Mouse (Mus musculus) MEL (cell line): ENCODE results near the gene Mettl23. TPM values are rescaled to one million over a fixed set of nuclear protein-coding genes. Genes with fewer than 3 reads are reported as not detected.

ENCODE experiments used
- DNase-seq: peaks from one replicate; pipeline ENCODE4 v3.0.0; 2011; ENCODE audit warnings: low read depth, low spot score
- H3K27ac ChIP-seq: 2 replicates; pipeline ENCODE4 v1.5.1; 2012; ENCODE audit warnings: low read depth, mild to moderate bottlenecking, control low read depth, low read length, moderate library complexity; ENCODE audit not compliant: control insufficient read depth
- H3K27me3 ChIP-seq, 2 experiments: fragments of 150-350 bp in 1 of 2; sonication (generic) in 1 of 2; 2 replicates each; pipeline ENCODE4 v1.6.1; 2012; ENCODE audit warnings: low read length in 2 of 2, mild to moderate bottlenecking in 2 of 2, improper control_type of control experiment in 1 of 2, moderate library complexity in 1 of 2; ENCODE audit not compliant: insufficient read depth in 2 of 2, control insufficient read depth in 1 of 2
- H3K36me3 ChIP-seq, 2 experiments: 2 replicates each; pipeline ENCODE4 v1.6.1; 2012 to 2014; ENCODE audit warnings: low read length in 2 of 2, improper control_type of control experiment in 1 of 2, inconsistent platforms in 1 of 2, mild to moderate bottlenecking in 1 of 2; ENCODE audit not compliant: insufficient read depth in 2 of 2, control insufficient read depth in 1 of 2
- H3K4me1 ChIP-seq, 2 experiments: fragments of 150-350 bp in 1 of 2; sonication (generic) in 1 of 2; 2 replicates each; pipeline ENCODE4 v1.6.1; 2012; ENCODE audit warnings: low read length in 2 of 2, improper control_type of control experiment in 1 of 2, mild to moderate bottlenecking in 1 of 2; ENCODE audit not compliant: insufficient read depth in 2 of 2, control insufficient read depth in 1 of 2
- H3K4me3 ChIP-seq, 2 experiments: fragments of 150-350 bp in 1 of 2; sonication (generic) in 1 of 2; 2 replicates each; pipeline ENCODE4 v1.5.1; 2012; ENCODE audit warnings: low read depth in 2 of 2, low read length in 2 of 2, mild to moderate bottlenecking in 2 of 2, moderate library complexity in 2 of 2, control low read depth in 1 of 2, improper control_type of control experiment in 1 of 2; ENCODE audit not compliant: control insufficient read depth in 1 of 2, insufficient read depth in 1 of 2
- H3K79me2 ChIP-seq: 2 replicates; pipeline ENCODE4 v1.6.1; 2012; ENCODE audit warnings: mild to moderate bottlenecking, low read length, moderate library complexity; ENCODE audit not compliant: control insufficient read depth, poor library complexity, insufficient read depth
- H3K9ac ChIP-seq: 2 replicates; pipeline ENCODE4 v1.6.1; 2012; ENCODE audit warnings: low read depth, mild to moderate bottlenecking, control low read depth, low read length, moderate library complexity; ENCODE audit not compliant: control insufficient read depth, poor library complexity, severe bottlenecking
- H3K9me3 ChIP-seq: fragments of 150-350 bp; sonication (generic); replicated peaks from 2 replicates; pipeline ENCODE4 v1.6.1; 2012; ENCODE audit warnings: mild to moderate bottlenecking, low read length, improper control_type of control experiment, moderate library complexity; ENCODE audit not compliant: insufficient read depth
- BHLHE40 ChIP-seq: IDR thresholded peaks from 2 replicates; pipeline ENCODE4 v1.6.1; 2012; ENCODE audit warnings: low read depth, mild to moderate bottlenecking, inconsistent platforms, low read length, improper control_type of control experiment, borderline replicate concordance
- CHD1 ChIP-seq: IDR thresholded peaks from 2 replicates; pipeline ENCODE4 v1.6.1; 2012; ENCODE audit warnings: low read depth, mild to moderate bottlenecking, inconsistent platforms, low read length, improper control_type of control experiment
- EP300 ChIP-seq, 2 experiments: IDR thresholded peaks; 2 replicates each; pipeline ENCODE4 v1.6.1; 2011; ENCODE audit warnings: improper control_type of control experiment in 2 of 2, low read length in 2 of 2, low read depth in 1 of 2, mild to moderate bottlenecking in 1 of 2
- GABPA ChIP-seq: IDR thresholded peaks from 2 replicates; pipeline ENCODE4 v1.6.1; 2012; ENCODE audit warnings: low read depth, mild to moderate bottlenecking, inconsistent platforms, low read length, improper control_type of control experiment, moderate library complexity
- GATA1 ChIP-seq: IDR thresholded peaks from 2 replicates; pipeline ENCODE4 v1.6.1; 2011; ENCODE audit warnings: low read depth, low read length, improper control_type of control experiment
- JUND ChIP-seq: IDR thresholded peaks from 2 replicates; pipeline ENCODE4 v1.6.1; 2011; ENCODE audit warnings: low read depth, mild to moderate bottlenecking, improper control_type of control experiment, low read length
- KAT2A ChIP-seq: conservative IDR thresholded peaks from 2 replicates; pipeline ENCODE4 v1.6.1; 2012; ENCODE audit warnings: low read depth, low read length, improper control_type of control experiment, inconsistent platforms
- MAFK ChIP-seq: IDR thresholded peaks from 2 replicates; pipeline ENCODE4 v1.6.1; 2011; ENCODE audit warnings: low read depth, mild to moderate bottlenecking, low read length, improper control_type of control experiment, borderline replicate concordance
- MAX ChIP-seq: IDR thresholded peaks from 2 replicates; pipeline ENCODE4 v1.6.1; 2011; ENCODE audit warnings: low read length, improper control_type of control experiment
- MEF2A ChIP-seq: IDR thresholded peaks from 2 replicates; pipeline ENCODE4 v1.6.1; 2014; ENCODE audit warnings: low read depth, mild to moderate bottlenecking, inconsistent platforms, low read length, improper control_type of control experiment; ENCODE audit not compliant: poor library complexity, insufficient replicate concordance, severe bottlenecking; ENCODE audit errors: extremely low read depth
- MYB ChIP-seq: IDR thresholded peaks from 2 replicates; pipeline ENCODE4 v1.6.1; 2011; ENCODE audit warnings: mild to moderate bottlenecking, low read depth, low read length, improper control_type of control experiment
- NELFE ChIP-seq: IDR thresholded peaks from 2 replicates; pipeline ENCODE4 v1.6.1; 2011; ENCODE audit warnings: low read depth, low read length, improper control_type of control experiment
- NRF1 ChIP-seq: IDR thresholded peaks from 2 replicates; pipeline ENCODE4 v1.6.1; 2014; ENCODE audit warnings: low read depth, mild to moderate bottlenecking, inconsistent platforms, low read length, improper control_type of control experiment, moderate library complexity; ENCODE audit not compliant: poor library complexity, insufficient read depth, severe bottlenecking
- POLR2A ChIP-seq, 2 experiments: IDR thresholded peaks; 2 replicates each; pipeline ENCODE4 v1.6.1; 2011 to 2012; ENCODE audit warnings: low read length in 2 of 2, mild to moderate bottlenecking in 2 of 2, control low read depth in 1 of 2, improper control_type of control experiment in 1 of 2, low read depth in 1 of 2, moderate library complexity in 1 of 2; ENCODE audit not compliant: control insufficient read depth in 1 of 2, insufficient read depth in 1 of 2, poor library complexity in 1 of 2
- POLR2AphosphoS2 ChIP-seq: IDR thresholded peaks from 2 replicates; pipeline ENCODE4 v1.6.1; 2011; ENCODE audit warnings: low read length, improper control_type of control experiment
- POLR2AphosphoS5 ChIP-seq: IDR thresholded peaks from 2 replicates; pipeline ENCODE4 v1.6.1; 2012; ENCODE audit warnings: low read depth, borderline replicate concordance, mild to moderate bottlenecking, inconsistent platforms, low read length, moderate library complexity, mixed read lengths
- RAD21 ChIP-seq: IDR thresholded peaks from 2 replicates; pipeline ENCODE4 v1.6.1; 2011; ENCODE audit warnings: mild to moderate bottlenecking, low read depth, low read length, improper control_type of control experiment
- RCOR1 ChIP-seq: IDR thresholded peaks from 2 replicates; pipeline ENCODE4 v1.6.1; 2012; ENCODE audit warnings: low read depth, mild to moderate bottlenecking, inconsistent platforms, low read length, improper control_type of control experiment
- SIN3A ChIP-seq: IDR thresholded peaks from 2 replicates; pipeline ENCODE4 v1.6.1; 2012; ENCODE audit warnings: low read length, improper control_type of control experiment, inconsistent platforms
- TBP ChIP-seq: IDR thresholded peaks from 2 replicates; pipeline ENCODE4 v1.8.0; 2011; ENCODE audit warnings: low read depth, low read length, improper control_type of control experiment
- USF2 ChIP-seq, 2 experiments: IDR thresholded peaks; 2 replicates each; pipeline ENCODE4 v1.6.1; 2011 to 2012; ENCODE audit warnings: improper control_type of control experiment in 2 of 2, low read length in 2 of 2, borderline replicate concordance in 1 of 2, inconsistent platforms in 1 of 2, low read depth in 1 of 2, mild to moderate bottlenecking in 1 of 2; ENCODE audit not compliant: insufficient read depth in 1 of 2
- ZKSCAN1 ChIP-seq: IDR thresholded peaks from 2 replicates; pipeline ENCODE4 v1.6.1; 2012; ENCODE audit warnings: low read depth, mild to moderate bottlenecking, inconsistent platforms, low read length, improper control_type of control experiment, moderate library complexity
- ZMIZ1 ChIP-seq: IDR thresholded peaks from 2 replicates; pipeline ENCODE4 v1.6.1; 2012; ENCODE audit warnings: low read depth, mild to moderate bottlenecking, inconsistent platforms, low read length, improper control_type of control experiment, moderate library complexity
- ZNF384 ChIP-seq: IDR thresholded peaks from 2 replicates; pipeline ENCODE4 v1.6.1; 2012; ENCODE audit warnings: low read depth, mild to moderate bottlenecking, inconsistent platforms, low read length, improper control_type of control experiment
- polyA plus RNA-seq, 2 experiments: library from polyadenylated mRNA; stranded (reverse) in 1 of 2; unstranded in 1 of 2; fragments of >175 nt in 1 of 2; fragments of >200 nt in 1 of 2; gene quantifications; 2 replicates each; pipeline versions ENCODE4 v1.2.1 to v1.2.4; 2012; ENCODE audit warnings: low replicate concordance in 2 of 2, low read depth in 1 of 2; ENCODE audit not compliant: insufficient read length in 2 of 2, insufficient read depth in 1 of 2, missing spikeins in 1 of 2
- total RNA-seq: library from RNA; depleted of rRNA; stranded (reverse); fragments of 300-350 nt; gene quantifications from 2 replicates; pipeline ENCODE4 v1.2.3, GENCODE M21; 2012

The Mettl23 gene
- total and polyA plus RNA-seq, 3 experiments: 58.5 to 69.9 TPM; not detected in 1

- no peak for TF ChIP-seq NRF1
These were observed 3.6 kb downstream of the Mettl23 start (continued) for GRCm38 (mm10) chr11:116846593-116847181.

DNA sequence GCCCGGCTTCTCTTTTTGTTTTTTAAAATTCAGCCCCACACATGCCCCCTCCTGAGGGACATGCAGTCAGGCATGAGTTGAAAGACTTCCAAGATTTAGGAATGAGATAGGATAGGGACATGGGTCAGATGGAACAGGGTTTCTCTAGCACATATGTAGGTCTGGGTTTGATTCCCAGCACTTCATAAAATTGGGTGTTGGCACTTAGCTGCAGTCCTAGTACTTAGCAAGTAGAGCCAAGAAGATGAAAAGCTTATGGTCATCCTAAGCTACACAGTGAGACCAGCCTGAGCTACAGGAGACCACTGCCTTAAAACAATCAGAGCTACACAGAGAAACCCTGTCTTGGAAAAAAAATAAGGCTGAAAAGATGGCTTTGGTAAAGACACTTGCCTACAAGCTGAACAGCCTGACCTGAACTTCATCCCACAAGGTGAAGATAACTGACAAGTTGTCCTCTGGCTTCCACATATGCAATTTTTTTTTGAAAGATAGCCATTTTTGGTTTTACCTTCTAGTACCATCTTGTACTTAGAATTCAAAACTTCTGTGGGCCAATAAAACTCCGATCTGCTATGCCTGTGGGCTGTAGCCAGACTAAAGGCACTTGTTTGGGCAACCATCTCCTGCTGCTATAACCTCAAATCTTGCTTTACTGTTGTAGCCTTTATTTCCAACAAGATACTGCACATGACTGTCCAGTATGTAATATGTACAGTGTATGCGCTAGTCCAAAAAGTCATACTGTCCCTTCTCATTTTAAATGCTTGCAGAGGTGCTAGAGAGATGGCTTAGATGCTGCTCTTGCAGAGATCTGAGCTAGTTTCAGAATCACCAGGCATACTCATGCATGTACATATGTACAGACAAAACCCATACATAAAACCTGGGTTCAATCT lies 4.4 kb downstream of the Mettl23 start:
- peaks cover 21 to 47% of the 10 kb centered on the region in 2 experiments for H3K36me3 ChIP-seq

DNA sequence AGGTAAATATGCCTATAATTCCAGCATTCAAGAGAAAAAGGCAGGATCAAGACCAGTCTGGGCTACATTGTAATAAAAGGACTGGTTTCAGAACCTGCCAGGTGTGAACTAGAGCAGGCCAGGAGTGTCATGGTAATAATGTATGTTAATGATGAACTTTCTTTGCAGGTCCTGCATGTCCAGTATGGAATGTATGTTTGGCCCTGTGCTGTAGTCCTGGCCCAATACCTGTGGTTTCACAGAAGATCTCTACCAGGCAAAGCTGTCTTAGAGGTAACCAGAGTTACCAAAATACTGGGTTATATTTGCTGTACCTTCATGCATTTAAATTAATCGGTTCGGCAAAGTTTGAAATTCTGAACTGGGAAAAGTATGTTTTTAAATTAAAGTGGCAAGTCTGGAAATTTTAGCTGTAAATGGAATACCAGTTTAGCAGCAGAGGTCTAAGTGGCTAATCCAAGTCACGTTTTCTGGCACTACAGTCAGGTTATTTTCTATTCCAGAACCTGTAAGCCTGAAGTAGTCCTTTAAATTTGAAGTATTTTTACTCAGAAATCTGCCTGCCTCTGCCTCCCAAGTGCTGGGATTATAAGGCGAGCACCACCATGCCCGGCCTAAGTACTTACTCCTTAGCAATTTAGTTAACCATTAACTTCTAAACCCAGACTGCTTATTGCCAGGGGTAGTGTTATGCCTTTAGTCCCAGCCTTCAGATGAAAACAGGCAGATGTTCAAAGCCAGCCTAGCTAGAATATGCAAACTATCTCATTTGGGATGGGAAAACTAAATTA lies 5.2 kb downstream of the Mettl23 start:
- Histone ChIP-seq H3K9me3 (no peaks in the 10 kb centered on the region), H3K9ac (0 out of 2 replicates have a peak overlapping the region, but pooled peaks have one; percentile 0), H3K36me3 (peaks cover 21 to 47% of the 10 kb centered on the region in 2 experiments), H3K79me2 (peaks cover 63% of the 10 kb centered on the region), H3K4me1 (peaks cover 5 to 13% of the 10 kb centered on the region in 2 experiments; a peak in 3 of 4 replicates), H3K27me3 (no peaks in the 10 kb centered on the region), H3K27ac (no peak overlapping the region), H3K4me3 (no peak overlapping the region)
- peak; percentile 66 for DNase-seq
- TF ChIP-seq ZNF384 (no peak), POLR2AphosphoS2 (peak; percentile 77), KAT2A (no peak), EP300 (IDR thresholded peaks at IDR 0.05; ENCODE audit: low read depth in 1 of 2, low read length in 2 of 2) (0 out of 4 replicates have a peak, but pooled peaks of 1 of the 2 experiments have one; percentile 10), MAX (no peak), USF2 (IDR thresholded peaks at IDR 0.05; ENCODE audit: borderline replicate concordance in 1 of 2, insufficient read depth in 1 of 2, low read depth in 1 of 2, low read length in 2 of 2) (no peak), TBP (no peak), JUND (0 out of 2 replicates have a peak, but pooled peaks have one; percentile 48), ZKSCAN1 (peak; percentile 47; the same call in 1 of the 2 replicates), MEF2A (no peak), MYB (peak; percentile 37; the same call in 1 of the 2 replicates), SIN3A (peak; percentile 60; the same call in 1 of the 2 replicates), RAD21 (no peak), GATA1 (no peak), GABPA (no peak), NELFE (peak; percentile 34; the same call in 1 of the 2 replicates)

More for the DNA sequence above, 4.4 kb downstream of the Mettl23 start:
- H3K4me3 ChIP-seq: no peak overlapping the region
- peak; percentile 72 for DNase-seq
- no peaks in the 10 kb centered on the region for H3K27me3 ChIP-seq
- TF ChIP-seq EP300 (IDR thresholded peaks at IDR 0.05; ENCODE audit: low read depth in 1 of 2, low read length in 2 of 2) (0 out of 4 replicates have a peak, but pooled peaks of 1 of the 2 experiments have one; percentile 3), GATA1 (no peak), MAFK (peak; percentile 17; the same call in 1 of the 2 replicates), POLR2A (IDR thresholded peaks at IDR 0.05; ENCODE audit: control insufficient read depth in 1 of 2, insufficient read depth in 1 of 2, low read depth in 1 of 2, low read length in 2 of 2, poor library complexity in 1 of 2) (peak in 1 of 2 experiments; percentile 58; a peak in 2 of 4 replicates), ZMIZ1 (0 out of 2 replicates have a peak, but pooled peaks have one; percentile 7), RCOR1 (no peak), SIN3A (no peak; the same call in 1 of the 2 replicates), ZNF384 (0 out of 2 replicates have a peak, but pooled peaks have one; percentile 15), BHLHE40 (no peak), RAD21 (no peak), CHD1 (0 out of 2 replicates have a peak, but pooled peaks have one; percentile 91), POLR2AphosphoS2 (peak; percentile 51), POLR2AphosphoS5 (peak; percentile 30; the same call in 1 of the 2 replicates), MEF2A (no peak)
- peaks cover 65% of the 10 kb centered on the region for H3K79me2 ChIP-seq
- peaks cover 5 to 13% of the 10 kb centered on the region in 2 experiments; a peak in 3 of 4 replicates for H3K4me1 ChIP-seq
- no peak overlapping the region for H3K27ac ChIP-seq
- H3K9me3 ChIP-seq: no peaks in the 10 kb centered on the region
- H3K9ac ChIP-seq: no peak overlapping the region
